Mouse (Mus musculus): ENCODE data around the gene Pip4p1.
"Not testable (repeated sequence)": the region's sequence is repeated elsewhere in the genome, so short reads cannot be mapped to it uniquely, and the experiment has no call there.

DNA sequence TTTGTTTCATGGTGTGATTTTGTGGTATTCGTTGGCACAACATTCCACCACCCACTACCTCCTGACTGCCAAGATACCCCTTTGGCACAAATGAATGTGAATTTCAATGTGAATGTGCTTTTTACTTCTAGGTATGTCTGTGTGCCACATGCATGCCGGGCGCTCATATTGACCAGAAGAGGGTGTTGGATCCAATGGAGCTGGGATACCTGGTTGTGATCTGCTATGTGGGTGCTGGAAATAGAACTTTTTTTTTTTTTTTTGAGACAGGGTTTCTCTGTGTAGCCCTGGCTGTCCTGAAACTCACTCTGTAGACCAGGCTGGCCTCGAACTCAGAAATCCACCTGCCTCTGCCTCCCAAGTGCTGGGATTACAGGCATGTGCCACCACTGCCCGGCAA lies 42.4 kb upstream of the Pip4p1 start:
- TF ChIP-seq POLR2A (IDR thresholded peaks at IDR 0.05; ENCODE audit: insufficient read depth, low read length); EP300 (IDR thresholded peaks at IDR 0.05; ENCODE audit: insufficient read depth, low read depth, low read length): not testable (repeated sequence)
